Mouse (Mus musculus) adrenal gland, adult 18-20 months (tissue): ENCODE measurements around the gene Gadd45g. TPM values are rescaled to one million over a fixed set of nuclear protein-coding genes. Genes with fewer than 3 reads are reported as not detected.

Experiments used
- DNase-seq, 2 experiments: peaks; one replicate each; pipeline ENCODE4 v3.0.0; 2021 to 2022; ENCODE audit warnings: low spot score in 2 of 2
- total RNA-seq, 2 experiments: library from RNA; stranded (reverse); gene quantifications; 1 replicate in 1 of 2; 2 replicates in 1 of 2; pipeline ENCODE4 v1.2.3; 2021

Gene Gadd45g
- total RNA-seq, 2 experiments from 2014 or later = 44.9 to 80.0 TPM

DNA sequence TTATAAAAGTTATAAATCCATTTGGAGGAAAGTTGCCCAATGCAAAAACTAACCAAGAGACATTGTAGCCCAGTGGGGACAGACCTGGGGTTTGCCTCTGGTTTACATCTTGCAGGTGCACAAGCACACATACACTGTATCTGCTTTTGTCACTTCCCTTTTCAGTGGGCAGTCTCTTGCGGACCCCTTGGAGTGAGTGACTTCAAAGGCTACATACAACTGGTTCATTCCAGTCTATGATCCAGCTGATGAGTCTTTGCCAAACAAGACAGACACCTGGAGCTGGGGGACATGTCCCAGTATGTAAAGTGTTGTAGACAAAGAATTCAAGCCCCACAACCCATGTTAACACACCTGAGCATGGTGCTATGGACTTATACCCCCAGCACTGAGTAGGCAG is 4.1 kb downstream of the Gadd45g start:
- DNase-seq = no peak

DNA sequence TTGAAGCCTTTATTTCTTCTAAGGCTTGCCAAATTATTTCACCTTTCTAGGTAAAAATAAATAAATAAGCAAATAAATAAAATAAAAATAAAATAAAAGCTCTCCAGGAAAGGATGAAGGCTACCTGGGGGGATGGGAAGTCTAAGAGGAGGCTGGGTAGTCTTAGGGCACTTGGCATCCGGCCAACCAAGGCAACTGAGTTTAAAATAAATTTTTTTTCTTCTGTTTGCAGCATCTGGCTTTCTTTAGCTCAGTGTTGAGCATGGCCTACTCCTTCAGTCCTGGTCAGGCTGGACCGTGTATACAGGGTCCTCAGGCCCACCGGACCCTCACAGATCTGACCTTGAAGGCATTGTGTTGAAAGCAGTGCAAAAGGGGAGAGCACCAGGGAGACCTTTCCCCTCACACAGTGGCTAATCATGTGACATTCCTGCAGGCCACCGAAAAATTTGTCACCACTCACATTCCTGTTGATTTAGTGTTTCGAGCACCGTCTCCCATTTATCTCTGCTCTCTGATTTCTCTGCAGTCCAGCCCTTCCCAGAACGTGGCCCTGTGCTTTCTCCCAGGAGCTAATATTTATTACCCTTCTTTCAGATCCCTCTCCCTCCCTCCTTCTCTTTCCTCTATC is 6.2 kb downstream of the Gadd45g start:
- DNase-seq = no peak

DNA sequence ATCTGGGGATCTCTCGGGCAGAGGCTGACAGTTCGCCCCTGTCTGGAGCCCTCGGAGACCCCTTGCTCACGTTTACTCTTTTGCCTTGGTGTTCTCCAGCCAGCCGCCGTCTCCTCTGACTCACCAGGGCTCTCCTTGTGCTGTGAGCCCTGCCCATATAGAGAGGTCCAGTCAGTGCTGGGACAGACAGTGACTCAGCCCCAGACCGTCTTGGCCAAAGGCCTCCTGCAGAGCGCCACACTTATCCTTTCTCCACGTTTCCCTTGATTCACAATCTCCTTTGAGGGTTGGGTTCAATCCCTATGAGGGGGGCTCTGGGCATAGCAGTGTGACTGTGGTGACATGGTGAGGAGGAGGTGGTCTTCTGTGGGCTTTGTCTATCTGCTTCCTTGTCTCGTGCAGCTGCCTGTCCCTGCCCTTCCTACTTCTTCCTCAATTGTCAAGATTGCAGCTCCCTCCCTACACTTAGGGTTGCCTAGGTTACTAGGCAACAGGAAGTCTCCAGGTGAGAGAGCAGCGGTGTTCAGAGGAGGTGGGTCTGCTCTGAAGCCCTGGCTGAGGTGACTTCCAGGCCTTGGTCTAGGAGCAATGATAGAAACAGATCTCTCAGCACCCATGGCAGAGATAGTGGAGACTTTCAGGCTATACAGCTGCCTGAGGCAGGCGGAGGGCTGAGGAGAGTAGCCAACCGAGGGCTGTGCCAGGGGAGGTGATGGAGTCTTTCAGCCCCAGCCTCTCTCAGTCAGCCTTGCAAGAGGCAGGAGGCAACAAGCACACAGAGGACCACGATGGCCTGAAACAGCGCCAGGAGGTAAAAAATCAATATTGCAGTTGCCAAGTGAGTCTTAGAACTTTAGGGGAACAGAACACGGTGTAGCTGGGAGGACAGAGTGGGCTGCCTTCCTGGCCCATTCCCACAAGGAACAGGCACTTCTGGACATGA is 7.1 kb downstream of the Gadd45g start:
- peak; percentile 47 to 52 for DNase-seq

DNA sequence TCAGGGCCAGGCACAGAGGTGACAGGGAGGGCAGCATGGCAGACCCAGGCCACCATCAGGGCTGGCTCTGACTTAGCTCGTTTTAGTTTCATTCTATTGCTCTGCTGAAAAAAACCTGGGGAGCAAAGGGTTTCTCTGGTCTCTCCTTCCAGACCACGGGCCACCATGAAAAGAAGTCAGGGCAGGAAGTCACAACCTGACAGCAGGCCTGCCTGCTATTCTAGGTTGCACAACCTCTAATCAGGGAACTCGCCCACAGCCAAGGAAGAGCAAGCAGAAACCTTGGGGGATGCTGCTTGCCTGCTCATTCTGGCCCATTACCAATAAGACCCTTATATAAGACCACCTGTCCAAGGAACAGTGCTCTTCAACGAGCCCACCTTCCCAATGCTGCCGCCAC is 9.1 kb downstream of the Gadd45g start:
- DNase-seq = no peak

DNA sequence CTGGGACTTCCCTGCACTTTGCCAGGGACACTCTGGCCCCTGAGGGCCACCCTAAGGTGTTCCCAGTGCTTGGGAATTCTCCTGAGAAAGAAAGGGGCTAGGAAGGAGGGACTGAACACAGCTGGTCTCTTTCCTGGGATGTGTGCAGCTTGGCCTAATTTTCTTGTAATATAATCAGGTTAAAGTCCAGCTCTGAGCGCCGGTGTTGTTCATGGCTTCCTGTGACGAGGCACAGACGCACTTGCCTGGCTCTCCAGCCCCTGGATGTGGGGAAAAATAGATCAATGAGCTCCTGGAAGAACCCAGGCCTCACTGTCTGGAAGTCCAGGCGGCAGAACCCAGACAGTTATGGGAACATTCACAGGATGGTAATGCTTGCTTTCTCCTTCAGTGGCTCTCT is 10.7 kb downstream of the Gadd45g start:
- DNase-seq = no peak

DNA sequence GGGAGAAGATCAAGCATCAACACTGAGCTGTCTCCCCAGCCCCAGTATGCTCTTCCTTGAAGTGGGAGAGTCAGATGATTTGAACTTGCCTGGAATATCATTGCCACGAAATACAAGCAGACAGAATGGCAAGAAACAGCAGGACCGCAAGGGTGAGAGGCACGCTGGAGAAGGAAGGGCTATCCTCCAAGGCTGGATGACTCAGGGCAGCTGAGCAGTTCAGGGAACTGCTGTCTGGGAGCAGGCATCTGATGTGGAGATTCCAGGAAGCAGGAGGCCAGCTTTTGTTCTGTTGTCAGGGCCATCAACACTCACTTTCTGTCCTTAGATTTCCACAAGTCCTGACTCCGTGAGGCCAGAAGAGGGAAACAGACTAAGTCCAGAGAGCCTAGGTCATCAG is 12.0 kb downstream of the Gadd45g start:
- no peak for DNase-seq

DNA sequence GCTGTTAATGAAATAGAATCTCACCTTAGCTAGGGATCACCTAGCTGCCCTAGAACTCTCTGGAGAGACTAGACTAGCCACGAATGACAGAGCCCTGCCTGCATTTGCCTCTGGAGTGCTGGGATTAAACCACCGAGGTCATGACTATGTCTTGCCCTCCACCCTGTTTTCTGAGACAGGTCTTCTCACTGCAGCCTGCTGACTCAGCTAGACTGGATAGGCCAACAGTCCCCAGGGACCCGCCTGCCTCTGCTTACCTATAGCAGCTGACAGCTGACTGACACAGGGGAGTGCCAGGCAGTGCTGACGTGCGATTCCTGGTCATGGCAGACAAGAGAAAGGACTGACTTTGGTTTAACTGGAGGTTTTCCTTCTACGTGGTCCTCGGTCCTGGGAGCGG is 12.7 kb downstream of the Gadd45g start:
- no peak for DNase-seq

DNA sequence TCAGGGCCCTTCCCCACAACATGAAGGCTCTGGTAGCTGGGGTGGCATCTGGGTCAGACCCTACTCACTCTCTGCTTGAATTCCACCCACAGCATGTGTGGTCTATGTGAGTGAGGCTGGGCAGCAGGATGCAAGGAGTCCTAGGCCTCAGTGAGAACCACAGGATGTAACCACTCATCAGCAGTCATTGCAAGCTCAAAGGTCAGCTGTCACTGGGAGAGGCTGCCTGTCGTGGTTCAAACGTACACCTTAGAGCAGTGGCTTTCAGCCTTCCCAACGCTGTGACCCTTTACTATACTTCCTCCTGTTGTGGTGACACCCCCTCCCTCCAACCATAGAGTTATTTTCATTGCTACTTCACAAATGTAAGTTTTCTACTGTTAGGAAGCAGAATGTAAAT is 13.3 kb downstream of the Gadd45g start:
- no peak for DNase-seq

DNA sequence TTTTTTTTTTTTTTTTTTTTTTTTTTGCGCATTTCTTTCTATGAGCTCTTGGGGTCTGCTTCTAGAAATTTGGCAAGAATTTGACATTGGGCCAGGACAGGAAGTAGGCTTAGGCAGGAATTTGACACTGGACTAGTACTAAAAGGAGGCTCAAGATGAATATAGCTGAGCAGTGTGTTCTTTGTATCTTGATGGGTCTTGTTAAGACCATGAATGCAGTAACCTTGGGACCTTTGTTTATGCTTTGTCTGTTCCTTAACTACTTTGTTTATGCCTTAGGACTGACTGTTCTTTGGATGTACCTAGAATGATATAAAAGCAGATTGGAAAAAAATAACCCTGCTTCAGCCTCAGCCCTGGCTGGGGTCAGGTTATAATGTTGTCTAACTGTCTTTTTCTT is 16.3 kb downstream of the Gadd45g start:
- no peak for DNase-seq

DNA sequence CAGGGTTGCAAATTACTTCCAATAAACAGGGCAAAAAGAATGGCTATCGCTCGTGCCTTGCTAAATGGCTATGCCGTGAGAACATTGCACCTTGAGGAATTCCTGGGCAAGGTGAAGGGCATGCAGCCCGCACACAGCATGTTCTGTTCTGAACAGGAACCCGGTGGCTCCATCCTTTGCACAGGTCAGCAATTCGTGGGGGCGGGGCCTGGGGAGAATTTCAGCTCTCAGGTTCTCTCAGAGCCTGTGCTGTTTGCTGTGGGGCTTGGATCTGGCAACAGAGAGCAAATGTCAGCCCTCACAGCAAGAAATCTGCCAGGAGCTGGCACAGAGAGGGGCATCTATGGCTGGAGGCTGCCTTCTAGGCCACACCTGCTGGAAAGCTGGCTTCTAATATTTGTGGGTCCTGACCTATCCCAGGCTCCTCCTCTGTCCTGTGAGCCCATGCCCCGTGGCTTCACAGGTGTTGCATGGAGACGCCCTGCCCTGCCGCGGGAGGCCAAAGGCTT is 19.7 kb downstream of the Gadd45g start:
- DNase-seq = no peak

DNA sequence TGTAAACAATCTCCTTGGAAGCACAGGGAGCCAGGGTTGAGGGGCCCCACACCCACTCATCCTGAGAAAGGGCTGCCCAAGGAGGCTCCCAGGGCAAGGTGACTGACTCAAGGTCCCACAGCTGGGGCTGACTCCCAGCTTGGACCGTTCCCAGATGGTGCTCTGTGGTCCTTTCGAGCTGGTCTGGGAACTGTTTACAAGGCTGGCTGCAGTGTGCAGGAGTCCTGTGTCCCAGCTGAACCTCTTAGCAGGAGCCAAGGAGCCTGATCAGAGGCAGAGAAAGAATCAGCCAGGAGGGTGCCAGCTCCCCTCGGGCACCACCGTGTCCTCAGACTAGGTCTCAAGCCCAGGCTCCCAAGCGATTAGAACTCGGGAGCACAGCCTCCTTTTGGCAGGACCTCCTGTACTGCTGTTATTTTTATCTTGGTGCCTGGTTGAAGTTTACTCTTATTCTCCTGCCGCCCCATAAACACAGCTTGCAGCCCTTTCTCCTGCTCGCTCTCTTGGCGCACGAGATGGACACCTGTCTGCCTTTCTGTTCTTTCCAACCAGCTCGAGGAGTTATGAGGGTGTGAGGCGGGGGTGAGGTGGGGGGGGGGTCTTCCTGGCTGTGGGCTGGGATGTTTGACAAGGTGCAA is 22.1 kb downstream of the Gadd45g start:
- DNase-seq = peak in 1 of 2 experiments; percentile 28

DNA sequence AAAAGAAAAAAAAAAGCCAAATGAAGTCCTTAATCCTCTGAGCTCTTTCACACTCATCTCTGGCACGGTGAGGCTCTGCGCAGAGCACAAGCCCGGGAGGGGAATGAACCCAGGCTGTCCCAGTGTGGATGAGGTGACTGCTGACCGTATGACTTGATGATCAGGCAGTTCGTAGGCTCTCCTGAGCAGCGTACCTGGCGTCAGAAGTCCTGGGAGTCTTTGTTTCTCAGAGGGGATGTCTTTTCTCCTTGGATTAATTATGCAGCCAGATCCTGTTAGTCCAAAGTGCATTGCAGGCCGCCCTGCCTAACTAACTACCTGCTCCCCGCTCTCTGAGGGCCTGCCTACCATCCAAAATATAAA is 22.6 kb downstream of the Gadd45g start:
- DNase-seq = no peak

DNA sequence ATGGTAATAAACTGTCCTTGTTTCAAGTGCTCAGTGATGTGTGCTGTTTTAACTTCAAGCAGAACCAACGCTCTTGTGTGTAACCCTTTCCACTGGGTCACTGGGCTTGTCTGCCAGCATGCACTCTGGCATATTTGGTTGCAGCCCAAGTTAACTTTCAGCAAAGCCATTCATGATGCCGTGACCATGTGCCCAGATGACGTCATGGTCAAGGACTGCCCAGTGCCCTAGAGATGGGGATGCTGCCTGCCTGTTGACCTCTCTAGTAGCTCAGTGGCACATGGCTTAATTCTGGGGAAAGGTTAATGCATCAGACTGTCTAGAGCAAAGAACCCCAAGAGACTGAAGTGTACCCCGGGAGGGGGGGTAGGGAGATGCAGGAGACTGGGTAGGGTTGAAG is 24.7 kb downstream of the Gadd45g start:
- no peak for DNase-seq

DNA sequence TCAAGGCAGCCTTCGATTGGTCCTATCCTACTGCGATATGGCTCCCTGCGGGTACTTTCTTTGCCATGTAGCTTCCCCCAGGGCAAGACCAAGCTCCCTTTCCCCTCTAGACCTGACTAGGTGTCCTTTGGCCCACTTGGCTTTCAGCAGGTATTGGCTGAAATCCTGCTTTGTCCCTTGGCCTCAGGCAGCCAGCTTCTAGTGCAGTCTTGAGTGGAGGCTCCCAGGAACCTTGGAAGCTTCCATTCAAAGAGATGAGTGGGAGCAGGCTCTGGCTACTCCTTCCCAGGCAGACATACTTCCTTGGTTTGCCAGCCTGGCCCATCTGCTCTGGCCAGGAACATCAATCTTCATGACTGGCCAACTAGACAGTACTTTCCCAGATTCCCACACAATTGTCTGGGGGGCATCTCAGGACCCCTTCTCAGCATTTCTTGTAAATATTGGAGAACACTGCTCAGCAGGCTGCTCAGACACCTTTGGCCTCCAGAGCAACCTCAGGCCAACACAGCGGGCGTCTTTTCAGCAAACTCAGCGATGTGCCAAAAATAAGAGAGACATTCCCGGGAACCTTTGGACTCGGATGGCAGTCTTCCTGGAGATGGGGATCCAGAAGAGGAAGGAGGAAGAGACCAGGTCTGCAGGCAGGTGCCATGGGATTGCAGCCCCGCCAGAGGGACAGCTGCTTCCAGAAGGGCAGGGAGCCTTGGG is 25.9 kb downstream of the Gadd45g start:
- DNase-seq = peak in 1 of 2 experiments; percentile 38

DNA sequence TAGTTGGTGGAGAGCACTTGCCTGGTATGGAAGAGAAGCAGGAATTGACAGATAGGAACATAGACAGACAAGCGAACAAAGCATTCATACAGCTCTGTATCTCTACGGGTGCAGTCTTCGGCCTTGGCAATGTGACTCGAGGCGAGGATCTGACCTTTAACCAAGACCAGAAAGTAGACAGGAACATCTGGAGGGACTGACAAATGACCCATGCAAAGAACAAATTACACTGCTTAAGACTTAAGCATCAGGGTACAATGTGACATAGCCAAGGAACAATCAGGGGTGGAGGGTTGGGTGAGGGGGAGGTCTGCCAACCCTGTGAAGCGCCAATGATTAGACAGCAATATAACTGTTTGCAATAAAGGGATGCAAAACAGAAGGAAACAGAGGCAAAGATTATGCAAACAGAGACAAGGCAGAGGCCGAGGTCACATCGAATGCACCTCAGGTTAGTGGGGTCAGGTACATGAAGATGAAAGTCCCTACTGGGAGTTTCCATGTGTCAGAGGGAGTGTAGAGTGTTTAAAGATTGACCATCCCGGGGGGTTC is 26.6 kb downstream of the Gadd45g start:
- DNase-seq = no peak

DNA sequence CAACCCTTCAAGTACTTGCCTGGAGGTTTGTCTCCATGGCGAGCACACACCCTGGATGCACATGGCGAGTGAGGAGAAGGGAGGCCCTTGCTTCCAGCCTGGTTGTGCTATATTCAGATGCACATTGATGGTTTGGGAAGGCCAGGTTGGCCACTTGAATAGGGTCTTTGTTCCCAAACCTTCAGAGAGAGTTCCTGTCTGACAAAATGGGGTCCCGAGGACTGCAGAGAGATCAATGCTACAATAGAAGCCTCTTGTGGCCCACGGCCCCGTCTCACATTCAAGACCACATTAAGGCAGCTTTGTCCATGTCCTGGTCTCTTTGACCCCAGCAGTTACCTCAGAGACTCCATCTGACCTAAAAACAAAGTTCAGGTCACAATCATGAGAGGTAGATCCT is 27.3 kb downstream of the Gadd45g start:
- DNase-seq = no peak

DNA sequence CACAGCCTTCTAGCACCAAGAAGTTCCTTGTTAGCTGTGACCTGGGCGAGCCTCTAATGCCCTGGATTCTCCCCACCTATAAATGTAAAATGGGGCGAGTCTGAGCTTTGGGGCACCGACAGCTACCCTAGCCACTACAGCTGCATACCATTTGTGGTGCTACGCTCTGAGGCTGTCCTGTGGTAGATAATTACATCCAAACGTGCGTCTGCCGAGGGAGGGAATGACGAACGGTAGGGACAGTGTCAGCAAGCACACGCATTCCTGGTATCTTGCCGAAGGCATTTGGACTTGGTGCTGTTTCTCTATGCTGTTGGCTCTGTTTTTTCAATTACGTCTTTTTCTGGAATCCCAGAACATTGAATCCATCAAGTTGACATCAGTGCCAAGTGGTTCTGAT is 29.7 kb downstream of the Gadd45g start:
- no peak for DNase-seq

DNA sequence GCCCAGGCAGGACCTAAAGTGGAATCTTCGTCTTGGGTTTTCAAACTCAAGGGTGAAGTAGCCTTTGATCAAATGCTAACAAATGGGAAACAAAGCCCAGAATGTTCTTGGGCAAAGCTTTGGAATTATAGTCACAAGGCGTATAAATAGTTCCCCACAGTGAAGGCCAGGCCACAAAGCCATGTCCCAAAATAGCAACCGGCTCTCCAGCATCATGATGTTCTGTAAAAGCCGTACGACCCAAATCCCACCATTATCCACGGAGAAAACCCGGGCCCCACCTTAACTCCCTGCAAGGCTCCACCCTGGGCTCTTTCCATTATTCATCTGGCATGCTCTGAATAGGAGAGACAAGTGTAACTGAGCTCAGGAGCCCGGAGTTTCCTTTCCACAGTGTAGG is 32.3 kb downstream of the Gadd45g start:
- no peak for DNase-seq

DNA sequence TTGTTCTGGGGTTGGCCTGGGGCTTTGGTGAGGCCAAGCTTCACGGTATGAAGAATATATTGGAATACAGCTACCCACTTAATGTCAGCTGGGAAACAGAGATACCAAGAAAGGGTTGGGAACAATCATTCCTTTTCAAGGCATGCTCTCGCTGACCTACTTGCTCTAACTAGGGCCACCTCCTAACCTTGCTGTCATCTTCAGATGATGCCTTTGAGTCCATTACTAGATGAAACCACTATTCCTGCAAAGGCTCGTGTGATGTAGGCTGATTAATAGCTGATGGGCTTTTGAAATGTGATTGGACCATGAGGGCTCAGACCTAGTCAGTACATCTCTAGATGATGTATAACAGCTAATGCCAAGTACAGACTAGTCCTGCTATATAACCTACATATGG is 33.1 kb downstream of the Gadd45g start:
- DNase-seq = no peak

DNA sequence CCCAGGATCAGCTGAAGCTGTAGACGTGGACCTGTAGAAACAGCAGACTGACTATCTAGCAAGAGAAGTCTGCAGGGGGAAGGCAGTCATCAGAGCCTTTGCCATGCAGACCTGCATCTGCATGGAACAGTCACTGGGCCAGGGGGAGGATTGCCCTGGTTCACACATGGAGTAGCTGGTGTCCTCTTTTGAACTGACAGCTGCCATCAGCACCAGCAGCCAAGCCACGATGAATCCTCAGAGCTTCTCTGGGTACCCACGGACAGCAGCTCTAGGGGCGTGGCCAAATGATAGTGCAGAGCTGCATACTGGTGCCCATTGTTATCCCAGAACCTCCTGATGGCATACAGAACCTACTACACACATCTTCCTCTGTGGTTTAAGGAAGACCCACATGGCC is 33.5 kb downstream of the Gadd45g start:
- no peak for DNase-seq
